Mouse (Mus musculus) gastrocnemius, postnatal 36 days (tissue): ENCODE measurements around the gene Hist1h2bc. TPM values are rescaled to one million over a fixed set of nuclear protein-coding genes. Genes with fewer than 3 reads are reported as not detected.
A peak's percentile ranks its signal among the peaks of the same experiment; 100 is the strongest.
"Not testable (repeated sequence)": the region's sequence is repeated elsewhere in the genome, so short reads cannot be mapped to it uniquely, and the experiment has no call there.

ENCODE experiments used
- DNase-seq, 2 experiments: peaks; one replicate each; pipeline ENCODE4 v3.0.0; 2022
- intact Hi-C: fragments of 180-260 bp; cut with DNase I; formaldehyde crosslinking; loops from one replicate; pipeline ENCODE4 v1.15.1; 2025
- long read RNA-seq, 2 experiments: library from polyadenylated mRNA; stranded (forward); transcript quantifications; one replicate each; pipeline ENCODE4 v2.0.0; 2021
- total RNA-seq, 2 experiments: library from RNA; stranded (reverse); gene quantifications; 2 replicates each; pipeline ENCODE4 v1.2.3; 2021

Hist1h2bc gene
- total RNA-seq, result 10 to 100 TPM; 65.6 to 72.3 TPM
- long read RNA-seq, experiment 1, transcript Hist1h2bc-201 (2 exons, 1,156 nt), result major isoform, 150 of 259 reads
- long read RNA-seq, experiment 1, partial matches to known transcripts, result 0 of 259 reads
- long read RNA-seq, experiment 1, other reads (novel, unspliced or antisense), result 109 of 259 reads
- long read RNA-seq, experiment 2, transcript Hist1h2bc-201 (2 exons, 1,156 nt), result major isoform, 191 of 295 reads
- long read RNA-seq, experiment 2, partial matches to known transcripts, result 101 of 295 reads
- long read RNA-seq, experiment 2, other reads (novel, unspliced or antisense), result 3 of 295 reads

DNA sequence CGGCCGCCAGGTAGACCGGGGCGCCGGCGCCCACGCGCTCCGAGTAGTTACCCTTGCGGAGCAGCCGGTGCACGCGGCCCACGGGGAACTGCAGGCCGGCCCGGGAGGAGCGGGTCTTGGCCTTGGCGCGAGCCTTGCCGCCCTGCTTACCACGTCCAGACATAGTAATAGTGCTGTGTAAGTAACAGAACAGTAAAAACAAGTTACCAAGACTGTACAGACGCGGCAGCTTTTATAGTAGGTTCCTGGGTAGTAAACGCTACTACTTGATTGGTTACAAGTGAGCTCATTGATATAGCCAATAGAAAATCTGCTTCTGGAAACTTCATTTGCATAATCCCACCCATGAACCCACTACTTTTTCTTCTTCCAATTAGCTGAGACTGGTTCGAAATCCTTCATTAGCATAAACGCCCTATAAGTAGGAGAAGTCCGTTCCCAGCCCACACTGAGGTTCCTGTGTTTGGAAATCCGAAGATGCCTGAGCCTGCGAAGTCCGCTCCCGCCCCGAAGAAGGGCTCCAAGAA is at the start of gene Hist1h2bc, which contains the start of gene Hist1h2ac:
Gene Hist1h2bc, plus strand, starts transcription at position 445 of the 527 bp plus-strand sequence.
Gene Hist1h2ac, minus strand, starts transcription at position 194 of the 527 bp plus-strand sequence.
- intact Hi-C loops, result loop anchor here (5.0 to 10.0 kb wide), 3 partner anchors 57 to 1949 kb away; partner anchors contain the start of genes Abt1 and Hist1h4j

GRCm38 (mm10) chr13:23659636-23660366 is 24.2 kb upstream of the Hist1h2bc start:
- no peak for DNase-seq
- intact Hi-C loops, result no loop called here

More for the DNA sequence above, at the start of gene Hist1h2bc, which contains the start of gene Hist1h2ac:
- peak; percentile 33 to 64 for DNase-seq

- DNase-seq, result no peak
- intact Hi-C loops, result no loop called here
These were observed 21.5 kb upstream of the Hist1h2bc start for GRCm38 (mm10) chr13:23662536-23662935.

- no peak for DNase-seq
- intact Hi-C loops, result loop anchor here (5.0 to 10.0 kb wide), 3 partner anchors 55 to 1947 kb away; partner anchors contain the start of genes Abt1 and Hist1h4j
These were observed 1.9 kb upstream of the Hist1h2bc start for GRCm38 (mm10) chr13:23681990-23682582.

DNA sequence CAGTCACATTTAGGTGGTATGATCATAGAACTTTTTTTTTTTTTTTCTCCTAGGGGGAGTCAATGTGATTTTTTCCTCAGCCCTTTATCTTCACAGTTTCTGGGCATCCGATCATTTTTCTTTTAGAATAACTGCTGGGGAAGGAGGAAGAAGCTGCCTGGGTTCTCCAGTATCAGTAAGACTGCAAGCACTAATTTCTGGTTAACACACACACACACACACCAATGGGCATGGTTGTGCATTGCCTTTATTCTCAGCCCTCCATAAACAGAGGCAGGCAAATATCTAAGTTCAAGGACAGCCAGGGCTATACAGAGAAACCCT is 1.4 kb upstream of the Hist1h2bc start:
- intact Hi-C loops, result loop anchor here (5.0 to 10.0 kb wide), 3 partner anchors 55 to 1948 kb away; partner anchors contain the start of genes Abt1 and Hist1h4j
- no peak for DNase-seq

DNA sequence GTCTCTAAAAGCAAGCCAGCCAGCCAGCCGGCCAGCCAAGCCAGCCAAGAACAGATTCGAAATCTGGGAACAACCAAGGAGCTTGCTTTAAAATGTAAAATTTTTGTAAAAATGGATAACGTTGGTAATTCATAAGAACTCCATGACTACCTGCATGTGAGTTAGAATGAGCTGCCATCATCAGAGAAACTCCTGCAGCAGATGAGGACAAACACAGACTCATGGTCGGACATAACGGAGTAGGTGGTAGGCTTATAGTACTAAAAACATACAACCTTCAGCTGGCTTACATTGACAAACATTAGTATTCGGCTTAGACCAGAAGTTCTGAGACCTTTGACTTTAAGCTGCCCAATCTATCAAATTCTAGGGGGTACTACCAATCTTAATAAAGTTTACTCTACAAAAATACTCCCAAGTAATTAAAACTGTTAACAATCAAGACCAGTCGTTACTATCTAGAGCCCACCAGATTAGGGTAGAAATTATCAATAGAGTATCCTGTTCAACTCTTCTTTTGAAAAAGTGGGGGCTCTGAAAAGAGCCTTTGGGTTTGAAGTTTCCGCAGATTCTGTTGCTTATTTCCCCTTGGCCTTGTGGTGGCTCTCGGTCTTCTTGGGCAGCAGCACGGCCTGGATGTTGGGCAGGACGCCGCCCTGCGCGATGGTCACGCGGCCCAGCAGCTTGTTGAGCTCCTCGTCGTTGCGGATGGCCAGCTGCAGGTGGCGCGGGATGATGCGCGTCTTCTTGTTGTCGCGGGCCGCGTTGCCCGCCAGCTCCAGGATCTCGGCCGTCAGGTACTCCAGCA is 848 bp upstream of the Hist1h2bc start:
- intact Hi-C loops, result loop anchor here (5.0 to 10.0 kb wide), 3 partner anchors 56 to 1948 kb away; partner anchors contain the start of genes Abt1 and Hist1h4j
- not testable (repeated sequence) for DNase-seq

GRCm38 (mm10) chr13:23684295-23684945 is 421 bp downstream of the Hist1h2bc start:
- not testable (repeated sequence) for DNase-seq
- intact Hi-C loops, result loop anchor here (5.0 to 10.0 kb wide), 3 partner anchors 57 to 1950 kb away; partner anchors contain the start of genes Abt1 and Hist1h4j

GRCm38 (mm10) chr13:23685121-23685861 is 1.3 kb downstream of the Hist1h2bc start:
- intact Hi-C loops, result loop anchor here (10.0 kb wide), 2 partner anchors 260 to 1950 kb away; partner anchors contain the start of genes Abt1 and Hist1h4j
- no peak for DNase-seq

GRCm38 (mm10) chr13:23685966-23686365 is 2.0 kb downstream of the Hist1h2bc start:
- no peak for DNase-seq
- intact Hi-C loops, result loop anchor here (10.0 kb wide), 2 partner anchors 261 to 1951 kb away; partner anchors contain the start of genes Abt1 and Hist1h4j

DNA sequence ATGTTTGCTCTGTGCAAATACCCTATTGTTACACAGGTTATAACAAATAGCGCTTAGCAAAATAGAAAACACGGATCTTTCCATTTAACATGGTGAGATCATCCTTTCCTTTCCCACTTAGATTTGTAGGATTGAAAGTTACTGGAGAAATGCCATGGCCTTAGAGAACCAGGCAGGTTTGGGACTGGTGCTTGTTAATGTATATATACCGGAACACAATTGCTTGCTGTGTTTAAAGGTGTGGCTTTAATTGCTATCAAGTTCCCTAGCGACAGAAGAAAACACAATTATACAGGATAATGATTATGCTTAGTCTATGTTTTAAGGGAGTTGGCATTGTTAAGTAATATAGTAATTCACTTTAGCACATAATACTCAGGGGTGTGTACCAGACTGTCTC is 3.2 kb downstream of the Hist1h2bc start:
- intact Hi-C loops, result loop anchor here (10.0 kb wide), 2 partner anchors 262 to 1952 kb away; partner anchors contain the start of genes Abt1 and Hist1h4j
- DNase-seq, result no peak

DNA sequence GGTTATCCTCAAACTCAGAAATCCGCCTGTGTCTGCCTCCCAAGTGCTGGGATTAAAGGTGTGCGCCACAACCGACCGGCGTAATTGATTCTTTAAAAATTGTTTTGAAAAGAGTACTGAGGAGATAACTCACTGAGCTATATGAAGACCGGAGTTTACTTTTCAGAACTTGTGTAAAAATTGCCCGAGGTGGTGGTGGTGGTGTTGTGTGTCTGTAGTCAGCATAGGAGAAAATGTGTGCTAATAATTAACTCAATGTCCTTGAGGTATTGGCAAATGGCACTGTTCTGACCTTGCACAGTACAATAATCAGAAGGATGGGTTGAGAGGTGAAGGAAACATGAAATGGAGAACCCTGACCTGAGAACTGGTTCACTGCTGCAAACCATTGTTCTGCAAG is 3.9 kb downstream of the Hist1h2bc start:
- DNase-seq, result no peak

GRCm38 (mm10) chr13:23688956-23689355 is 5.0 kb downstream of the Hist1h2bc start:
- DNase-seq, result no peak
- intact Hi-C loops, result loop anchor here (10.0 kb wide), 2 partner anchors 264 to 1954 kb away; partner anchors contain the start of genes Abt1 and Hist1h4j

More for the DNA sequence above, 3.9 kb downstream of the Hist1h2bc start:
- intact Hi-C loops, result loop anchor here (10.0 kb wide), 2 partner anchors 263 to 1953 kb away; partner anchors contain the start of genes Abt1 and Hist1h4j

GRCm38 (mm10) chr13:23689459-23689858 is 5.5 kb downstream of the Hist1h2bc start:
- intact Hi-C loops, result loop anchor here (10.0 kb wide), 2 partner anchors 265 to 1955 kb away; partner anchors contain the start of genes Abt1 and Hist1h4j
- DNase-seq, result no peak

DNA sequence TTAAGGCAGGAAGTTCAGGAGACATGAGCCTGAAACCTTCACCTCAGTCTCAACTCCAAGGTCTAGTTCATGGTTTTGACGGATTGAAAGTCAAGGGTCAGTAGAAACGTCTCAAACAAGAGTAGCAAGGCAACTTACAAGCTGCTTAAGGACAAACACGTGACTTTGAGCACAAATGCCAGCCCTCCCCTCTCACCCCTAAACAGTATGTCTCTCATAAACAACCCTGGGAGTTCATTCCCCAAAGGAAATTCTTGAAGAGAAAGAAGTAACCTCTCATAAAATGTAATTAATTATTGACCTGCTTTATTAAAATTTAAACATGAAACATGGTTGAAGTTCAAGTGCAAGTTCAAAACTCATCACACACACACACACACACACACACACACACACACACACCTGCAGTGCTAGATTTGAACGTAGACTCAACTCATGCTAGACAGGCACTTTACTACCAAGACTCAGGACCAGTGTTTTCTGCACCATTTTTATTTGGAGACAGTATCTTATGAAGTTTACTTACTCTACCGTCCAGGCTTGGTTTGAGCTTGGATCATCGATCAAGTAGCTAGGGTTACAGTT is 9.9 kb downstream of the Hist1h2bc start:
- DNase-seq, result no peak
- intact Hi-C loops, result no loop called here

GRCm38 (mm10) chr13:23694956-23695355 is 11.0 kb downstream of the Hist1h2bc start:
- no peak for DNase-seq

GRCm38 (mm10) chr13:23695514-23695913 is 11.5 kb downstream of the Hist1h2bc start, which contains the start of gene Hist1h1t:
Hist1h1t (plus strand) TSS chr13:23695814.
- intact Hi-C loops, result loop anchor here (5.0 kb wide), 1 partner anchor 73 kb away; the partner anchor contains the start of genes Hist1h1e and Hist1h2be
- no peak for DNase-seq

More at GRCm38 (mm10) chr13:23694956-23695355, 11.0 kb downstream of the Hist1h2bc start:
- intact Hi-C loops, result loop anchor here (5.0 kb wide), 1 partner anchor 73 kb away; the partner anchor contains the start of genes Hist1h1e and Hist1h2be

DNA sequence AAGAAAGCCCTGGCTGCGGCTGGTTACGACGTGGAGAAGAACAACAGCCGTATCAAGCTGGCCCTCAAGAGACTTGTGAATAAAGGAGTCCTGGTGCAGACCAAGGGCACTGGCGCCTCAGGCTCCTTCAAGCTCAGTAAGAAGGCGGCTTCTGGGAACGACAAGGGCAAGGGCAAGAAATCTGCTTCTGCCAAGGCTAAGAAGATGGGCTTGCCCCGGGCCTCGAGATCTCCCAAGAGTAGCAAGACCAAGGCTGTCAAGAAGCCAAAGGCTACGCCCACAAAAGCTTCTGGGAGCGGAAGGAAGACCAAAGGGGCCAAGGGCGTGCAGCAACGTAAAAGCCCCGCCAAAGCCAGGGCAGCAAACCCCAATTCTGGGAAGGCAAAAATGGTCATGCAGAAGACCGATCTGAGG is 12.1 kb downstream of the Hist1h2bc start:
- DNase-seq, result no peak
- intact Hi-C loops, result loop anchor here (5.0 kb wide), 1 partner anchor 74 kb away; the partner anchor contains the start of genes Hist1h1e and Hist1h2be
